Mouse (Mus musculus) hindbrain, embryonic 16.5 days (tissue): ENCODE data around the gene Nrip1. TPM values are rescaled to one million over a fixed set of nuclear protein-coding genes. Genes with fewer than 3 reads are reported as not detected.

Source experiments
- ATAC-seq: fragments of 200-750 bp; cut with Nextera tagmentation; 2 replicates; pipeline ENCODE4 v1.8.0; 2017; ENCODE audit warnings: moderate TSS enrichment, moderate library complexity
- H3K27ac ChIP-seq: fragments of 300-500 bp; sonication (generic); 2 replicates; pipeline ENCODE4 v1.5.1; 2014; ENCODE audit warnings: low read depth, mild to moderate bottlenecking, control low read depth, low read length, moderate library complexity
- H3K27me3 ChIP-seq: fragments of 300-500 bp; sonication (generic); replicated peaks from 2 replicates; pipeline ENCODE4 v1.6.1; 2014; ENCODE audit warnings: low read length; ENCODE audit not compliant: control insufficient read depth, insufficient read depth
- H3K36me3 ChIP-seq: fragments of 300-500 bp; sonication (generic); 2 replicates; pipeline ENCODE4 v1.6.1; 2014; ENCODE audit warnings: mild to moderate bottlenecking, low read length, moderate library complexity, mixed read lengths; ENCODE audit not compliant: control insufficient read depth, insufficient read depth
- H3K4me1 ChIP-seq: fragments of 300-500 bp; sonication (generic); 2 replicates; pipeline ENCODE4 v1.6.1; 2014; ENCODE audit warnings: low read depth, low read length; ENCODE audit not compliant: control insufficient read depth, insufficient read depth
- H3K4me2 ChIP-seq: fragments of 300-500 bp; sonication (generic); 2 replicates; pipeline ENCODE4 v1.6.1; 2014; ENCODE audit warnings: mild to moderate bottlenecking, low read length, control low read depth, moderate library complexity
- H3K4me3 ChIP-seq: fragments of 300-500 bp; sonication (generic); 2 replicates; pipeline ENCODE4 v1.5.1; 2014; ENCODE audit warnings: mild to moderate bottlenecking, low read length, control low read depth, moderate library complexity
- H3K9ac ChIP-seq: fragments of 300-500 bp; sonication (generic); 2 replicates; pipeline ENCODE4 v1.6.1; 2014; ENCODE audit warnings: low read depth, mild to moderate bottlenecking, control low read depth, low read length, moderate library complexity
- H3K9me3 ChIP-seq: fragments of 300-500 bp; sonication (generic); 2 replicates; pipeline ENCODE4 v1.6.1; 2014; ENCODE audit warnings: mild to moderate bottlenecking, low read length, moderate library complexity; ENCODE audit not compliant: control insufficient read depth
- WGBS: fragments of 180-500 bp; shearing (Covaris S2); extraction: QIAGEN DNeasy Blood & Tissue Kit; methylation state at CpG from one replicate; pipeline ENCODE4 v1.1.7; 2014; 5-methylcytosine and 5-hydroxymethylcytosine counted together
- polyA plus RNA-seq: library from polyadenylated mRNA; unstranded; fragments of >200 nt; fragmentation: Nextera tagmentation; extraction: Ambion mirVana; gene quantifications from 2 replicates; pipeline ENCODE4 v1.2.1, GENCODE M21; 2015

The Nrip1 gene
- polyA plus RNA-seq, 1 experiment from 2014 or later, result 29.0 TPM

- Histone ChIP-seq H3K4me2 (no peak overlapping the region), H3K9ac (no peak overlapping the region), H3K9me3 (no peaks in the 10 kb centered on the region), H3K27ac (no peak overlapping the region), H3K27me3 (no peaks in the 10 kb centered on the region), H3K4me1 (no peaks in the 10 kb centered on the region), H3K4me3 (no peak overlapping the region), H3K36me3 (peaks cover 15% of the 10 kb centered on the region; the same call in 1 of the 2 replicates)
- 97% methylated on average over 15 of the region's 15 CpGs for WGBS
- no peak for ATAC-seq
Measured at GRCm38 (mm10) chr16:76292656-76293055, 81.0 kb downstream of the Nrip1 start.

GRCm38 (mm10) chr16:76291366-76291765 is 82.3 kb downstream of the Nrip1 start:
- H3K36me3 ChIP-seq, result peaks cover 15% of the 10 kb centered on the region; the same call in 1 of the 2 replicates
- WGBS, result 88% methylated on average over 14 of the region's 14 CpGs

GRCm38 (mm10) chr16:76289495-76289894 is 84.1 kb downstream of the Nrip1 start:
- H3K27ac ChIP-seq, result no peak overlapping the region
- no peak overlapping the region for H3K4me3 ChIP-seq
- no peak overlapping the region for H3K4me2 ChIP-seq
- no peaks in the 10 kb centered on the region for H3K27me3 ChIP-seq
- no peak overlapping the region for H3K9ac ChIP-seq
- no peaks in the 10 kb centered on the region for H3K4me1 ChIP-seq
- no peaks in the 10 kb centered on the region for H3K9me3 ChIP-seq
- H3K36me3 ChIP-seq, result peaks cover 14% of the 10 kb centered on the region; the same call in 1 of the 2 replicates
- WGBS, result 89% methylated on average over 2 of the region's 2 CpGs
- no peak for ATAC-seq

More at GRCm38 (mm10) chr16:76291366-76291765, 82.3 kb downstream of the Nrip1 start:
- Histone ChIP-seq H3K27ac (no peak overlapping the region), H3K9me3 (no peaks in the 10 kb centered on the region), H3K4me2 (no peak overlapping the region), H3K9ac (no peak overlapping the region), H3K4me3 (no peak overlapping the region), H3K27me3 (no peaks in the 10 kb centered on the region), H3K4me1 (no peaks in the 10 kb centered on the region)
- no peak for ATAC-seq

- H3K27me3 ChIP-seq, result no peaks in the 10 kb centered on the region
- H3K9ac ChIP-seq, result no peak overlapping the region
- H3K36me3 ChIP-seq, result no peaks in the 10 kb centered on the region
- no peaks in the 10 kb centered on the region for H3K9me3 ChIP-seq
- H3K4me2 ChIP-seq, result no peak overlapping the region
- H3K4me1 ChIP-seq, result no peaks in the 10 kb centered on the region
- no peak for ATAC-seq
- no peak overlapping the region for H3K4me3 ChIP-seq
- no peak overlapping the region for H3K27ac ChIP-seq
- 72% methylated on average over 3 of the region's 3 CpGs for WGBS
Measured at GRCm38 (mm10) chr16:76283796-76284195, 89.8 kb downstream of the Nrip1 start.

GRCm38 (mm10) chr16:76281850-76282249 is 91.8 kb downstream of the Nrip1 start:
- no peaks in the 10 kb centered on the region for H3K27me3 ChIP-seq
- no peaks in the 10 kb centered on the region for H3K4me1 ChIP-seq
- no peaks in the 10 kb centered on the region for H3K36me3 ChIP-seq
- no peak overlapping the region for H3K27ac ChIP-seq
- H3K9me3 ChIP-seq, result no peaks in the 10 kb centered on the region
- no peak for ATAC-seq
- no peak overlapping the region for H3K4me2 ChIP-seq
- no peak overlapping the region for H3K4me3 ChIP-seq
- WGBS, result 93% methylated on average over 6 of the region's 6 CpGs
- no peak overlapping the region for H3K9ac ChIP-seq

- H3K4me1 ChIP-seq, result no peaks in the 10 kb centered on the region
- H3K9ac ChIP-seq, result no peak overlapping the region
- H3K4me2 ChIP-seq, result no peak overlapping the region
- no peak for ATAC-seq
- WGBS, result 91% methylated on average over 8 of the region's 8 CpGs
- H3K27ac ChIP-seq, result no peak overlapping the region
- no peaks in the 10 kb centered on the region for H3K9me3 ChIP-seq
- no peaks in the 10 kb centered on the region for H3K27me3 ChIP-seq
- H3K4me3 ChIP-seq, result no peak overlapping the region
- H3K36me3 ChIP-seq, result no peaks in the 10 kb centered on the region
Measured at GRCm38 (mm10) chr16:76280365-76280764, 93.3 kb downstream of the Nrip1 start.

- WGBS, result 91% methylated on average over 3 of the region's 3 CpGs
- no peak overlapping the region for H3K4me3 ChIP-seq
- H3K9ac ChIP-seq, result no peak overlapping the region
- no peaks in the 10 kb centered on the region for H3K27me3 ChIP-seq
- no peak overlapping the region for H3K4me2 ChIP-seq
- H3K36me3 ChIP-seq, result no peaks in the 10 kb centered on the region
- no peaks in the 10 kb centered on the region for H3K9me3 ChIP-seq
- H3K4me1 ChIP-seq, result no peaks in the 10 kb centered on the region
- H3K27ac ChIP-seq, result no peak overlapping the region
- no peak for ATAC-seq
Measured at GRCm38 (mm10) chr16:76276271-76276670, 97.4 kb downstream of the Nrip1 start.

GRCm38 (mm10) chr16:76275584-76275983 is 98.0 kb downstream of the Nrip1 start:
- ATAC-seq, result no peak
- 90% methylated on average over 3 of the region's 3 CpGs for WGBS
- Histone ChIP-seq H3K36me3 (no peaks in the 10 kb centered on the region), H3K9me3 (no peaks in the 10 kb centered on the region), H3K4me3 (no peak overlapping the region), H3K9ac (no peak overlapping the region), H3K4me2 (no peak overlapping the region), H3K27me3 (no peaks in the 10 kb centered on the region), H3K4me1 (no peaks in the 10 kb centered on the region), H3K27ac (no peak overlapping the region)

- WGBS, result 80% methylated on average over 7 of the region's 7 CpGs
- H3K36me3 ChIP-seq, result no peaks in the 10 kb centered on the region
- H3K4me1 ChIP-seq, result no peaks in the 10 kb centered on the region
- no peak overlapping the region for H3K27ac ChIP-seq
- no peaks in the 10 kb centered on the region for H3K9me3 ChIP-seq
- no peak for ATAC-seq
- H3K27me3 ChIP-seq, result no peaks in the 10 kb centered on the region
- no peak overlapping the region for H3K9ac ChIP-seq
- H3K4me3 ChIP-seq, result no peak overlapping the region
- H3K4me2 ChIP-seq, result no peak overlapping the region
Measured at GRCm38 (mm10) chr16:76275166-76275565, 98.5 kb downstream of the Nrip1 start.
